Mouse (Mus musculus) midbrain, embryonic 14.5 days (tissue): Measurements from ENCODE around the gene Scgb3a1. TPM values are rescaled to one million over a fixed set of nuclear protein-coding genes. Genes with fewer than 3 reads are reported as not detected.

Source experiments
- ATAC-seq: fragments of 200-750 bp; cut with Nextera tagmentation; 2 replicates; pipeline ENCODE4 v1.8.0; 2017; ENCODE audit warnings: moderate number of reproducible peaks, moderate library complexity; ENCODE audit not compliant: low FRiP score, low TSS enrichment
- DNase-seq: peaks from one replicate; pipeline ENCODE4 v3.0.0-alpha.2; 2015
- H3K27ac ChIP-seq: fragments of 300-500 bp; sonication (generic); replicated peaks from 2 replicates; pipeline ENCODE4 v1.5.1; 2014; ENCODE audit warnings: mild to moderate bottlenecking, low read depth, low read length, moderate library complexity
- H3K27me3 ChIP-seq: fragments of 300-500 bp; sonication (generic); 2 replicates; pipeline ENCODE4 v1.6.1; 2014; ENCODE audit warnings: low read length, control low read depth, mixed read lengths; ENCODE audit not compliant: control insufficient read depth, insufficient read depth
- H3K36me3 ChIP-seq: fragments of 300-500 bp; sonication (generic); 2 replicates; pipeline ENCODE4 v1.6.1; 2014; ENCODE audit warnings: low read length, control low read depth; ENCODE audit not compliant: control insufficient read depth, insufficient read depth
- H3K4me1 ChIP-seq: fragments of 300-500 bp; sonication (generic); 2 replicates; pipeline ENCODE4 v1.6.1; 2014; ENCODE audit warnings: mild to moderate bottlenecking, antibody characterized with exemption, low read length, control low read depth; ENCODE audit not compliant: control insufficient read depth, insufficient read depth
- H3K4me2 ChIP-seq: fragments of 300-500 bp; sonication (generic); 2 replicates; pipeline ENCODE4 v1.6.1; 2014; ENCODE audit warnings: mild to moderate bottlenecking, low read length, moderate library complexity
- H3K4me3 ChIP-seq: fragments of 300-500 bp; sonication (generic); replicated peaks from 2 replicates; pipeline ENCODE4 v1.5.1; 2014; ENCODE audit warnings: low read depth, low read length
- H3K9ac ChIP-seq: fragments of 300-500 bp; sonication (generic); replicated peaks from 2 replicates; pipeline ENCODE4 v1.6.1; 2014; ENCODE audit warnings: mild to moderate bottlenecking, low read length, moderate library complexity
- H3K9me3 ChIP-seq: fragments of 300-500 bp; sonication (generic); 2 replicates; pipeline ENCODE4 v1.6.1; 2016; ENCODE audit warnings: low read length, control low read depth, mixed read lengths; ENCODE audit not compliant: control insufficient read depth
- WGBS: fragments of 180-500 bp; shearing (Covaris S2); extraction: QIAGEN DNeasy Blood & Tissue Kit; methylation state at CpG from one replicate; pipeline ENCODE4 v1.1.7; 2014; 5-methylcytosine and 5-hydroxymethylcytosine counted together
- polyA plus RNA-seq: library from polyadenylated mRNA; unstranded; fragments of >200 nt; fragmentation: Nextera tagmentation; extraction: Ambion mirVana; gene quantifications from 2 replicates; pipeline ENCODE4 v1.2.1, GENCODE M21; 2014

The Scgb3a1 gene
- polyA plus RNA-seq, 1 experiment from 2014 or later, result not detected

DNA sequence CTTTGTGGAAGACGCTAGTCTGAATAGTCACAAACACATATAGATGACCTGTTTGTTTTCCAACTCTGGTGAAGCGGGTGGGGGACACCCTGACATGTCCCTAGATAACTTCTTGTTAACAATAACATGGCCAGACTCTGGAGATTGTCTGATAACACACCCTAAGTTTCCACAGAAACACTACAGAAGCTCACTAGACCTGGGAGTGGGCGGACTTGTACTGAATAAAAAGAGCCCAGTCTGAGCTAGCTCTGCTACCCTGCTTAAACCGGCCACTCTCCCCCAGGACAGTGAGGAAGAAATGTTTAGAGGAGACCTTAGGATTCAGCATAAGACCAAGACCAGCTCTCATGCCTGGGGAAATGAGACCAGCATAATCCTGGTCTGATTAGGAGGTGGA lies 2.1 kb downstream of the Scgb3a1 start:
- Histone ChIP-seq H3K27me3 (no peaks in the 10 kb centered on the region), H3K9me3 (no peaks in the 10 kb centered on the region), H3K27ac (no peak overlapping the region), H3K4me1 (no peaks in the 10 kb centered on the region), H3K36me3 (0 out of 2 replicates have a peak, but pooled peaks cover 11% of the 10 kb centered on the region), H3K4me2 (no peak overlapping the region), H3K4me3 (no peak overlapping the region), H3K9ac (no peak overlapping the region)
- DNase-seq, result no peak
- no peak for ATAC-seq
- 78% methylated on average over 4 of the region's 4 CpGs for WGBS

DNA sequence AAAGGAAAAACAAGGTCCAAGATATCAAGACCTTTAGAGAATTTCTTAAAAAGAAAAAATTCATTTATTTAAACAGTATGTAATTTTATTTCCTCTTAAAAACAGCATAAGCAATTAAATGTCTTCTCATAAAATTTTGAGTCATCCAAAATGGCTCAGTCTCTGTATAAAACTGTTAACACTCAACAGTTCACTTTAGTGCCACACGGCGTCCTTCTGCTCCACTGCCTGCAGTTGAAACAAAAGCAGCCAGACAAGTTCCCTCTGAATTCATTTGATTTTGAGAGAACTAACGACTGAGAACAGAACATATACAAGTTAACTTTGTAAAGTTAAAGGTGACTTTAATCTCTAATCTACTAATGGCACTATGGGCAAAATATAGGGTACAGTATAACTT lies 10.0 kb downstream of the Scgb3a1 start:
- Histone ChIP-seq H3K4me3 (no peak overlapping the region), H3K27ac (no peak overlapping the region), H3K27me3 (no peaks in the 10 kb centered on the region), H3K9me3 (no peaks in the 10 kb centered on the region), H3K4me1 (no peaks in the 10 kb centered on the region), H3K9ac (no peak overlapping the region), H3K36me3 (peaks cover 64% of the 10 kb centered on the region), H3K4me2 (no peak overlapping the region)
- whole genome bisulfite sequencing, result 84% methylated on average over 3 of the region's 3 CpGs
- ATAC-seq (no peak), DNase-seq (no peak)

DNA sequence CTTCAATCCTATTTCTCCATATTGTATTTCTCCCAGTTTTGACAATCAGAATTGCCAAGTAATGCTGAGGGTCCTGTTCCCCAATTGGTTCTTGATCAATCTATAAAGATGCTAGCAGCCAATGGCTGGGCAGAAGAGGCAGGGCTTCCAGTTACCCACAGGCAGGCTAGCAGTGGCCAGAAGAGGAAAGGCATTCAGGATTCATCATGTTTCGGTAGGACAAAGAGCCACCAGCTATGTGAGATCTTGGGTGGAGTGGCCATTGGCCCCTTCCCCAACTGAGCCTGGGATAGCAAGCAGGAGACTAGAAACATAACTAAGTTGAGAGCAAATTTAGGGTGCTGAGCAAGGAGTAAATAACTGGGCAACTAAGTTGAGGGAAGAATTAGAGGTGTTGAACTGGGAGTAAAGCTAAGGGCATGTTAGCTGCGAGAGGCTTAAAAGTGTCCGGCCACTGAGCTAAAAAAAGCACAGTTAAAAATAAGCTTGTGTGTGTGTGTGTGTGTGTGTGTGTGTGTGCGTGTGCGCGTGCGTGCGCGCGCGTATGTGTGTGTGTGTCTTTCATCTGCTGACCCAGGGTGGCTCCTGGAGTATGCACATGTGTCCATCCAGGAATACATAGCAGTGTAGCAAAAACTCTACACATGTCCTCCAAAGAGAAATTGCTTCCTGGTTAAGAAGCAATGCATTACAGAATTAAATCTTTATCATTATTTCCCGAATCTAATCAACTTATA lies 21.0 kb downstream of the Scgb3a1 start:
- H3K4me2 ChIP-seq, result no peak overlapping the region
- no peak overlapping the region for H3K9ac ChIP-seq
- H3K4me3 ChIP-seq, result no peak overlapping the region
- no peaks in the 10 kb centered on the region for H3K27me3 ChIP-seq
- WGBS, result 97% methylated on average over 12 of the region's 12 CpGs
- H3K27ac ChIP-seq, result no peak overlapping the region
- peaks cover 87% of the 10 kb centered on the region for H3K36me3 ChIP-seq
- DNase-seq (no peak), ATAC-seq (no peak)
- no peaks in the 10 kb centered on the region for H3K4me1 ChIP-seq
- H3K9me3 ChIP-seq, result no peaks in the 10 kb centered on the region

DNA sequence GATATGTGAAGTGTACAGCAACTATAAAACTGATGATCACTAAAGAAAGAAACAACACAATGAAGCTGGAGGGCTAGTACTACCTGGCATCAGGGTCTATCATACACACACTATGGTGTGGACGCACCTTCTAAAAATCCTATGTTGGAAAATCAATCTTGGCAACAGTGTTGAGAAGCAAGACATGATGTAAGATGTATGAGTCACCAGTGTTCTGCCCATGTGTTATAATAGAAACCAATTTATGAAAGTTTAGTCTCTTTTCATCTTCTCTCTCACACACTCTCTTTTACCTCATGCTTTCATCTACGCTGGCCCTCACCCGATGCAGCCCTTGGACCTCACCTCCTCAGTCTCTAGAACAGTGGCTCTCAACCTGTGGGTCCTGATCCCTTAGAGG lies 31.6 kb downstream of the Scgb3a1 start:
- Histone ChIP-seq H3K4me3 (no peak overlapping the region), H3K4me2 (no peak overlapping the region), H3K4me1 (no peaks in the 10 kb centered on the region), H3K9ac (no peak overlapping the region), H3K9me3 (no peaks in the 10 kb centered on the region), H3K36me3 (peaks cover 32% of the 10 kb centered on the region), H3K27me3 (no peaks in the 10 kb centered on the region), H3K27ac (no peak overlapping the region)
- ATAC-seq (no peak), DNase-seq (no peak)
- WGBS, result over 99% methylated on average over 3 of the region's 3 CpGs

DNA sequence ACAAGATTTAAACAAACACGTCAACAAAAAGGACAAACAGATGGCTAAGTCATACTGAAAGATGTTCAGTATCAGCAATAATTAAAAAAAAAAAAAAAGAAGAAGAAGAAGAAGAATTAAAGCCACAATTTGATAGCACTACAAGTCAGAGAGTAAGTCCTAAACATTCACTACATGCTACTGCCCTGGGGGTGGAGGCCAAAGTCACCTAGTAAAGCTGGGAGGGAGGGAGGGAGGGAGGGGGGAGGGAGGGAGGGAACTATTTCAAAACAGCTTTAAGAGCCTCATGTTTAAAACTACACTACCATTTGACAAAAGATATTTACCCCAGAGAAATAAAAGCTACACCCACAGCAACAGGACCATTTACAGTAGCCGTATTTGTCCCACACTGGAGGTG lies 32.3 kb downstream of the Scgb3a1 start:
- Histone ChIP-seq H3K27ac (no peak overlapping the region), H3K4me1 (no peaks in the 10 kb centered on the region), H3K27me3 (no peaks in the 10 kb centered on the region), H3K9ac (no peak overlapping the region), H3K9me3 (no peaks in the 10 kb centered on the region), H3K36me3 (peaks cover 27% of the 10 kb centered on the region), H3K4me2 (no peak overlapping the region), H3K4me3 (no peak overlapping the region)
- ATAC-seq (no peak), DNase-seq (no peak)
- WGBS, result 94% methylated on average over 2 of the region's 2 CpGs

- no peak overlapping the region for H3K9ac ChIP-seq
- H3K27ac ChIP-seq, result no peak overlapping the region
- no peaks in the 10 kb centered on the region for H3K4me1 ChIP-seq
- no peak overlapping the region for H3K4me2 ChIP-seq
- ATAC-seq (no peak), DNase-seq (no peak)
- H3K9me3 ChIP-seq, result no peaks in the 10 kb centered on the region
- 92% methylated on average over 2 of the region's 2 CpGs for WGBS
- no peak overlapping the region for H3K4me3 ChIP-seq
- no peaks in the 10 kb centered on the region for H3K27me3 ChIP-seq
- H3K36me3 ChIP-seq, result peaks cover 31% of the 10 kb centered on the region
Observed at GRCm38 (mm10) chr11:49696472-49696871, 33.1 kb downstream of the Scgb3a1 start.

- no peaks in the 10 kb centered on the region for H3K27me3 ChIP-seq
- no peaks in the 10 kb centered on the region for H3K9me3 ChIP-seq
- no peaks in the 10 kb centered on the region for H3K4me1 ChIP-seq
- no peak overlapping the region for H3K4me2 ChIP-seq
- DNase-seq, result no peak
- peaks cover 41% of the 10 kb centered on the region for H3K36me3 ChIP-seq
- H3K4me3 ChIP-seq, result no peak overlapping the region
- 96% methylated on average over 5 of the region's 5 CpGs for WGBS
- H3K27ac ChIP-seq, result no peak overlapping the region
- ATAC-seq, result no peak
- no peak overlapping the region for H3K9ac ChIP-seq
Observed at GRCm38 (mm10) chr11:49697779-49698178, 34.4 kb downstream of the Scgb3a1 start.

- Histone ChIP-seq H3K9ac (no peak overlapping the region), H3K9me3 (no peaks in the 10 kb centered on the region), H3K27ac (no peak overlapping the region), H3K36me3 (peaks cover 38% of the 10 kb centered on the region), H3K4me3 (no peak overlapping the region), H3K4me2 (no peak overlapping the region), H3K4me1 (no peaks in the 10 kb centered on the region), H3K27me3 (no peaks in the 10 kb centered on the region)
- WGBS, result 90% methylated on average over 1 of the region's 1 CpGs
- ATAC-seq, result no peak
- no peak for DNase-seq
Observed at GRCm38 (mm10) chr11:49699079-49699478, 35.7 kb downstream of the Scgb3a1 start.

DNA sequence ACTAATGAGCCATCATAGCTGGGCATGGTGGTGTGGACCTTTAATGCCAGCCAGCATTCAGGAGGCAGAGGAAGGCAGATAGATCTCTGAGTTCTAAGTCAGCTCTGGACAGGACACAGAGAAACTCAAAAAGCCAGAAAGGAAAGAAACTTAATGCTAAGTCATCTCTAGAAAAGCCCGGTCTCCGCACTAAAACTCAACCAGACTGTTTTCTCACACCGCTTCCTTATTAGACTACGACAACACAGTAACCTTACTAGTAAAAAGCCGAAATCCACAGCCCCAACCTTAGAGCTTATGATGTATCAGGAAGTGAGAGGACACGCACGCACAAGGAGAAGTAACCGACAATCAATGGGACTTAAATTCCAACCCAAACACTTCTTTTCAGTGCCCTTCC lies 38.6 kb downstream of the Scgb3a1 start:
- 98% methylated on average over 8 of the region's 8 CpGs for WGBS
- Histone ChIP-seq H3K27ac (no peak overlapping the region), H3K4me1 (no peaks in the 10 kb centered on the region), H3K4me3 (no peak overlapping the region), H3K9me3 (no peaks in the 10 kb centered on the region), H3K27me3 (no peaks in the 10 kb centered on the region), H3K4me2 (no peak overlapping the region), H3K9ac (no peak overlapping the region), H3K36me3 (peaks cover 42% of the 10 kb centered on the region)
- no peak for ATAC-seq
- no peak for DNase-seq
